Mouse (Mus musculus): ENCODE data around the gene Dennd1b.

The Dennd1b gene

GRCm38 (mm10) chr1:139079523-139079922 lies 116.3 kb downstream of the Dennd1b start:
- DNase-seq (ENCODE audit: low read depth, low spot score), result peak; percentile 24

- no peak for DNase-seq (ENCODE audit: low read depth, low spot score)
These were observed 117.5 kb downstream of the Dennd1b start for GRCm38 (mm10) chr1:139080517-139081386.

- DNase-seq (ENCODE audit: low read depth, low spot score), result peak; percentile 35
These were observed 120.1 kb downstream of the Dennd1b start for GRCm38 (mm10) chr1:139083382-139083781.

DNA sequence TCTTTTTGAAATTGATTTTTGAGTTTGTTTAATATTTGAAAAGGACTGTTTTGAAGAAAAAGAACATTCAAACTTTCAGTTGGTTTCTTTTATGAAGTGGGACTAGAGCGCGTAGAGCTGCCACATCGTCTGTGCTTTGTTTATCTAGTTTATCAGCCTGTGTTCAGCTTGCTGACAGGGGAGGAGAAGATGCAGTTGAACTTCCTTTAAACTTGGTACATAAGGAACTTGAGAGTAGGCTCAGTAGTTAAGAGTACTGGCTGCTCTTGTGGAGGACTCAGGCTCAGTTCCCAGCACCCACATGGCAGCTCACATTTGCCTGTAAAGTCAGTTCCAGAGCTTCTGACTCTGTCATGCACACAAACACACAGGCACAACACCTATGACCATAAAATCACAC lies 124.3 kb downstream of the Dennd1b start:
- no peak for DNase-seq (ENCODE audit: low read depth, low spot score)

DNA sequence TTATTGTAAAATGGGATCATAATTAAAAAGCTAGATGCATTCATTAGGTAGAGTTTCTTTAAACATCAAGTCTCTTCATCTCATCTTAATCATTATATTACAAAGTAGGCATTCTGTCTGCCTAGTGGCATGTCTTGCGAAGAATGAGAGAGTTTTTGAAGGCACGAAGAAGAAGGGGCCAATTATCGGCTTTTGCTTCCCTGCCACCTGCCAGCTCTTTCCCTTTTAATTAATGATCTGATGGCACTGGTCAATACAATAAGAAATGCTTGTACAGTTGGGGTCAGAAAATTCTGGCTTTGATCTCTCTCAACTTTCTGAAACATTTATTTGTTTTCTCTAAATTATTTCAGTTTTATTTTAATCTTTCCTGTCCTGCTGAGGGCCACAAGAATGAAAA lies 127.5 kb downstream of the Dennd1b start:
- no peak for DNase-seq (ENCODE audit: low read depth, low spot score)

DNA sequence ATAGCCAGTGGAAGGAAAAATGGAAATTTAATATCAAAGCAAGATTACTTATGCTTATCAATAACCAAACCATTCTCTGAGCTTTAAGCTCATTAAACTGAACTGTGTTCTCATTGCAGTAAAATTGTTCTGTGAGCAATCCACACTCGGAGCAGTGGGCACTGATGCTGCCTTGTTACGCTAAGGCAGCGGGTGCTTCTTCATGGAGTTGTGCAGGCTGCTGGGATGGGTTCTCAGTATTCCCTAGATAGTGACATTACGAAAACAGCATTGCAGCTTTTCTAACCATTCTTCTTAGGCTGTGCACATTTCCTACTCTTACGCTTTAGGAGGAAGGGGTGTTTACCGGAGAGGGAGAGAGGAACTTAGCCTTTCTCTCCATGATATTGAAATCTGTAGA lies 128.5 kb downstream of the Dennd1b start:
- DNase-seq (ENCODE audit: low read depth, low spot score), result no peak

DNA sequence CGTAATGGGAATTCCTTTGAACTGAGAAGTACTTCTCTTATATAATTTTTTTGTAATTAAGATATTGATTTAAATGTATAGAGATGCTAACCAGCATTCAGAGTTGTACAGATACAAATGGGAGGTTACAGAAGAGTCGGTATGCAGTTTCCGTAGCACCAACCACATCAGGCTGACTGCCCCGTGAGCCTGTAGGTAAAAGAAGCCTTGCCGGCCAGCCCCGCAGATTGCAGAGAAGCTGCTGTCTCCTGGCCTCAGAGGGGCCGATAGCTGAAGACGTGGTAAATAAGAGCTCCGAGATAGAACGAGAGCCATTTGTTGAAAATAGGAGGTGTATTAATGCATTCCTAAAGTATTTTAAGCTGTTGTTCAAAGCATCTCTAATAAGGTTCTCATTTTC lies 128.9 kb downstream of the Dennd1b start:
- DNase-seq (ENCODE audit: low read depth, low spot score), result no peak

- no peak for DNase-seq (ENCODE audit: low read depth, low spot score)
These were observed 129.5 kb downstream of the Dennd1b start for GRCm38 (mm10) chr1:139092722-139093121.

DNA sequence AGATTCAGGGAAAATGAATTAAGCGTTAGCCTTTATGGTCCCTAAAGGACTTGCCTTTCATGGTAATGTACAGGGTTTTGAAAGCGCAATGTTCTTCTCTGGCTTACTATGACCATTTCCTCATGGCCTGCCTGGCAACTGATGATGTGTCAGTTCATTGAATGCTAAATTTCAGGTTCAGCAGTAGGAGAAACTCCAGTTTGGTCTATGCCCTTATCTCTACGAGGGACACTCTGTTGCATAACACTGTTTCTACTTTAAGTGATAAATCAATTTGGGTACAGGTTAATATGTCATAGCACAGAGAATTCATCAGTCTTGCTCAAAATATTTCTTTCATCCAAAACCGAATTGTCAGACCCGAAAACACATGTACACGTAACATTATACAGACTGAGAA lies 133.1 kb downstream of the Dennd1b start:
- no peak for DNase-seq (ENCODE audit: low read depth, low spot score)

DNA sequence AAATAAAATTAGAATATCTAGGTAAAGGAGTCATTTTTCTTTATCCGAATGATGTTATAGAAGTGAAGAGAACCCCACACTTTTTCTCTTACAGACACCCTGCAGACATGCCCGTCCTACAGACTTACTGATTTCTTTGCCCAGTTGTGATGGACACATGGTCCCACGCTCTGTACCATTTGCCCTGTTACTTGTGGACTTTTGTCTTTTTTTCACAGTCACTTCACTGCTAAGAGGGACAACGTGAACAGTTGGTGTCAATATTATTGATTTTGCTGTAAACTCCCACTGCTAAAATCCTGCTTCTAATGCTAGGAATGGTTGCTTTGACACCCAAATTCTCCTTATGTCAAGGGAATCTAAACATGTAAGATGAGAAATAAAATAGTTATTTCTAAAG lies 134.9 kb downstream of the Dennd1b start:
- DNase-seq (ENCODE audit: low read depth, low spot score), result no peak

GRCm38 (mm10) chr1:139101725-139102124 lies 138.5 kb downstream of the Dennd1b start:
- no peak for DNase-seq (ENCODE audit: low read depth, low spot score)

DNA sequence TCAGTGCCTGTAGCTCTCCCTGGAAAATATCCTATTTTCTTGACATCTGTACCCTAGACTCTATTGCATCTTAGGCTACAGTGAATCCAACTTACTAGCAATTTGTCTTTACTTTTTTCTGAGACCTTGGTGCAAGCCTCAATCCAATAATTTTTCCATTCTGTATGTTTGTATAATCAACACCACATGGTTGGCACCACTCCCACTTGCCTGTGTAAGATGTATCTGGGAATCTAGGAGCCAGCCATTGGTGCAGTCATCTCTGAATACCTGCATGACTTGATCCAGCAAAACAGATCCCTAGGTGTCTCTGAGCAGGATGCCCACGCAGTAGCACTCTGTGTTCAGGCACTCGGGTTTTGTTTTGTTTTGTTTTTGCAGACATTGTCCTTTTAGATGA lies 145.0 kb downstream of the Dennd1b start:
- DNase-seq (ENCODE audit: low read depth, low spot score), result no peak

DNA sequence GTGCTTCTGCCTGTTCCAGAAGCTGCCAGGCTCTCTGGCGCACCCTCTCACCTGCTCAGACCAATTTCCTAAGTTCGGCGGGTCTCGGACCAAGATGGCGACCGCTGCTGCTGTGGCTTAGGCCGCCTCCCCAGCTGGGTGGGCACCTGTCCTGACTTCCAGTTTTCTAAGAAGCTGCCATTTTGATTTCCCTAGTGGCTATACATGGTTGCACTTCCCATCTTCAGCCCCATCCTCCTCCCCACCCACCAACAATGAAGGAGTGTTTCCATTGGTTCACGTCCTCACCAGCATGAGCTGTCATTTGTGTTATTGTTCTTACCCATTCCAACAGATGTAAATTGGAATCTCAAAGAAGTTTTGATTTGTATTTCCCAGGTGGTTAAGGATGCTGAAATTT lies 159.4 kb downstream of the Dennd1b start:
- no peak for DNase-seq (ENCODE audit: low read depth, low spot score)

- DNase-seq (ENCODE audit: low read depth, low spot score), result no peak
These were observed 176.4 kb downstream of the Dennd1b start for GRCm38 (mm10) chr1:139139644-139140043.

- no peak for DNase-seq (ENCODE audit: low read depth, low spot score)
These were observed 182.3 kb downstream of the Dennd1b start for GRCm38 (mm10) chr1:139145516-139145915.

- no peak for DNase-seq (ENCODE audit: low read depth, low spot score)
These were observed 183.1 kb downstream of the Dennd1b start for GRCm38 (mm10) chr1:139146306-139146705.

DNA sequence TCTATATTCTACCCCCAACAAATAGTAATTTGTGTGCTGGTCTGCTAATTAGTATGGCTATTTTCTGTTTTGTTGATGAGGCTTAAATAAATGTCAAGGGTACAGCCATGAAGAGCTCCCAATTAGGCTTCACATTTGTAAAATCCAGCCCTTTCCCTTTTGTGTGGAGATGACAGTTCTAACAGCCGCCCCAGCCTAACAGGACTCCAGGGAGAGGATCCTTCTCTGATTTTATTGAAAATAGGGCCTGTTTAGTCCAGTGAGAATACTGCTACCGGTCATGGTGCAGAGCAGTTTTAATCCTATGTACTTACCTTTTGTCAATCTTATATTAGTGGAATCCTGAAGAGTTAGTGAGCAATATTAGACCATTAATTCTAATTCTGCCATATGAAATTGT lies 189.8 kb downstream of the Dennd1b start:
- no peak for DNase-seq (ENCODE audit: low read depth, low spot score)

- no peak for DNase-seq (ENCODE audit: low read depth, low spot score)
These were observed 190.3 kb downstream of the Dennd1b start for GRCm38 (mm10) chr1:139153493-139153892.

- peak; percentile 63 for DNase-seq (ENCODE audit: low read depth, low spot score)
These were observed 193.2 kb downstream of the Dennd1b start for GRCm38 (mm10) chr1:139156397-139156796.

GRCm38 (mm10) chr1:139161619-139162018 lies 198.4 kb downstream of the Dennd1b start:
- peak; percentile 31 for DNase-seq (ENCODE audit: low read depth, low spot score)

DNA sequence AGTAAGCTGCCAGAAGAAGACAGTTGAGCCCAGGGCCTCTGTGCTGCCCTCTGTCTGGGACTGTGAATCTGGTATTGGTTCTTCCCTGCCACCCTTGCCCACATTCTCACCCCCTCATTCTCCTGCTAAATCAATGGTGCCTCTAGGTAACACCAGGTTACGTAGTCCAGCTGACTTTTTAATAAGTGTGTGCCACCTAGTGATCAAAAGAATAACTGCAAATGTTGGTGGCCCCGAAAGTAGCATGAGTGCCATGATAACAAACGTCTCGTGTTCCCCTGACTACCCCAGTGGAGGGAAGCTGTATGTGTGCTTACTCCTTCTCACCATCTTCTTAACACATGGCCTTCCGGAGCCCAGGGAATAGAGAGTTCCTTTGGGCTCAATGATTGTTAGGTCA lies 199.6 kb downstream of the Dennd1b start:
- DNase-seq (ENCODE audit: low read depth, low spot score), result peak; percentile 61

DNA sequence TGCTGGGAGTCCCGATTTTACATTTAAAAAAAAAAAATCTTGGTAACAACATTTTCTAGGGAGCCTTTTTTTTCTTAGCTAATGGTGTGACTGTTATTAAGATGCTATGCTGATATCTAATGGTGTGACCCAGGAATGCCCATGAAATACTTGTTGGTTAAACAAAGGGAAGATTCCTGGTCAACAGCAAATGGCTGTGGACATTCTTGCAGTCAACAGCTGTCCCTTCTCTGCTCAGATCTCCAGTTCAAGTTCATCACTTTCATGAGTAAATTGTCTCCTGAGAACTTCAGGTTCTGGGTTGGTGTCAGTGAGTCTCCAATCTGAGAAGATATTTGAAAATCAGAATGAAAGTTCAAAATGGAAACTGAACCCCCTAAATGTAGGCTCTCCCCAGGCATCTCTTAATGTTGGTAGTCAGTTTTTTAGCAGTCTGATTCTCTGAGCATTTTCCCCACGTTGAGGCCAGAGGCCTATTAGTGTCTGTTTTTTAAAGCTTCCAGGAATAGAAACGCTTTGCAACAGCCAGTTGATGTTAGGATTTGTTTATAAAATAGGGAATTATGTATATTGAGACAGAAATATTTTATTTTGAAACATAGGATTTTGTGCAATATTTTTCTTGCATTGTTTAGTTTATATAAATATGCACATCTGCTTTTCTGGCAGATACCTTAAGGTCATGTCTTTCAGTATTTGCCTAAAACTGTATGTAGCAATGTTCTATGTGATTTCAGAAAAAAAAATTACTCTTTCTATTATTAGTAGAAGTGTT lies 211.0 kb downstream of the Dennd1b start:
- no peak for DNase-seq (ENCODE audit: low read depth, low spot score)

GRCm38 (mm10) chr1:139179707-139180106 lies 216.5 kb downstream of the Dennd1b start:
- no peak for DNase-seq (ENCODE audit: low read depth, low spot score)

Data from A20 (cell line).